Mouse (Mus musculus) stomach, embryonic 14.5 days (tissue): ENCODE data around the gene Gm17334. TPM values are rescaled to one million over a fixed set of nuclear protein-coding genes. Genes with fewer than 3 reads are reported as not detected.

ENCODE experiments used
- ATAC-seq: fragments of 200-750 bp; cut with Nextera tagmentation; 2 replicates; pipeline ENCODE4 v1.8.0; 2017; ENCODE audit warnings: low read depth, moderate TSS enrichment; ENCODE audit not compliant: insufficient number of reproducible peaks, insufficient read depth, low FRiP score
- H3K27ac ChIP-seq: fragments of 300-500 bp; sonication (generic); 2 replicates; pipeline ENCODE4 v1.5.1; 2014; ENCODE audit warnings: mild to moderate bottlenecking, low read length, moderate library complexity, mixed read lengths
- H3K27me3 ChIP-seq: fragments of 300-500 bp; sonication (generic); 2 replicates; pipeline ENCODE4 v1.6.1; 2014; ENCODE audit warnings: low read length, control low read depth, mixed read lengths; ENCODE audit not compliant: control insufficient read depth, insufficient read depth
- H3K36me3 ChIP-seq: fragments of 300-500 bp; sonication (generic); 2 replicates; pipeline ENCODE4 v1.6.1; 2014; ENCODE audit warnings: mild to moderate bottlenecking, control low read depth, low read length, moderate library complexity, mixed read lengths; ENCODE audit not compliant: control insufficient read depth, insufficient read depth
- H3K4me1 ChIP-seq: fragments of 300-500 bp; sonication (generic); 2 replicates; pipeline ENCODE4 v1.6.1; 2014; ENCODE audit warnings: low read length, control low read depth, mixed read lengths; ENCODE audit not compliant: control insufficient read depth, insufficient read depth
- H3K4me2 ChIP-seq: fragments of 300-500 bp; sonication (generic); replicated peaks from 2 replicates; pipeline ENCODE4 v1.6.1; 2014; ENCODE audit warnings: low read depth, low read length, control low read depth
- H3K4me3 ChIP-seq: fragments of 300-500 bp; sonication (generic); 2 replicates; pipeline ENCODE4 v1.5.1; 2014; ENCODE audit warnings: low read depth, low read length, control low read depth
- H3K9ac ChIP-seq: fragments of 300-500 bp; sonication (generic); replicated peaks from 2 replicates; pipeline ENCODE4 v1.6.1; 2014; ENCODE audit warnings: low read depth, mild to moderate bottlenecking, control low read depth, low read length, moderate library complexity, mixed read lengths
- H3K9me3 ChIP-seq: fragments of 300-500 bp; sonication (generic); 2 replicates; pipeline ENCODE4 v1.6.1; 2016; ENCODE audit warnings: low read depth, low read length, control low read depth; ENCODE audit not compliant: control insufficient read depth
- WGBS: fragments of 180-500 bp; shearing (Covaris S2); extraction: QIAGEN DNeasy Blood & Tissue Kit; methylation state at CpG from one replicate; pipeline ENCODE4 v1.1.7; 2014; 5-methylcytosine and 5-hydroxymethylcytosine counted together
- polyA plus RNA-seq: library from polyadenylated mRNA; unstranded; fragments of >200 nt; fragmentation: Nextera tagmentation; extraction: Ambion mirVana; gene quantifications from 2 replicates; pipeline ENCODE4 v1.2.1, GENCODE M21; 2014

The Gm17334 gene
- polyA plus RNA-seq, 1 experiment from 2014 or later = 0.46 TPM

DNA sequence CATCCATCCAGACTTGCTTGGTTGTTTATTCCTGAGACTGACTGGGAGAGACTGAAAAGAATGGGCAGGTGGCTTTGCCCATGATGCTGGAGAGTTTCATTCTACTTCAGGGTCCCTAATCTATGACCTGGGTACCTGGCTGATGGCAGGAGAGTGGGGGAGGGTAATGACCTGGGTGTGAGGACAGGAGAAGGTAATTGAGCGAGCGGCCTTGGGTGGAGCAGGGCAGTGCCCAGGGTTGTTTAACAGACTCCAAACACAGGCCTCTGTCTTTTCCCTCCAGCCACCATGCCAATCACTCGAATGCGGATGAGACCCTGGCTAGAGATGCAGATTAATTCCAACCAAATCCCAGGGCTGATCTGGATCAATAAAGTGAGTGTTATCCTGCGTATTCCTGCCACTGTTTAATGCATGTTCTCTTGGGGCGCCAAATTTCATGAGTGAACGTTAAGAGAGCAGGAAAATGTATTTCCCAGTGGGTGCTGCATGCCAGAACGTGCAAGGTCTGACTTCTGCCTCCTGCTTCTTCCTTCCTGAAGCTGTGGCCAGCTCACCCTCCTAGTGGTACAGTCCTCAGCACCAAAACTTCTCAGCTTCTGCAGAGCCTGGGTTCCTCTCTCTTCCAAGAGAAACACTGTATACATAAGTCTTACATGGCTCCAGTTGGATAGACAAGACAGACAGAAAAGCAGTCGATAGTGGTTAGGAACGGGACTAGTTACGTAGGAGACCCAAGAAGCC is 1.8 kb downstream of the Gm17334 start:
- no peak overlapping the region for H3K9ac ChIP-seq
- WGBS = 81% methylated on average over 11 of the region's 11 CpGs

DNA sequence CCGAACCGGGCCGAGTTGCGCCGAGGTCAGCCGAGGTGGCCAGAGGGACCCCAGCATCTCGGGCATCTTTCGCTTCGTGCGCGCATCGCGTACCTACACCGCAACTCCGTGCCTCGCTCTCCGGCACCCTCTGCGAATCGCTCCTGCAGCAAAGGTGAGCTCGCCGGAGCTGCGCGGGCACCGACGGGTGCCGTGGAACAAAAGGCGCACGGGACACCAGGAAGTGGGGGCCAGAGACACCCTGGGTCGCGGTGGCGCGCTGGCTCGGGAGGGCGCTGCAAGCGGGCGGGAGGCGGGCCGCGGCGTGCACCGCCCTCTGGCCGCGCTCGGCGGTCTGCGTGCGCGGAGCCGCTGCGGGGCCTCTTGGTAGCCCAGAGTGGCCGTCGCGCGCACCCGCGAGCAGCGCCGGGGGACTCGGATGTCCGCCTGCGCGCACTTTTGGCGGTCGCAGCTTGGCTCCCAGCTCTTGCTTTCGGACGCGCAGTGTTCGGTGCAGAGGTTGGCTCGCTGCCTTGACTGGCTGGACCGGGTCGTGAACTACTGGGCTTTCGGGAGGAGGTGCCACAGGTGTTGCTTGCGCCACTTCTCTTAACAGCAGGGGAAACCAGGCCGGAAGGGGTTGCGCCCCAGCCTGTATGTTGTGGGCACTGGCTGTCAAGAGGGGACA is 2.7 kb downstream of the Gm17334 start:
- Histone ChIP-seq H3K27ac (peak overlapping the region; percentile 77), H3K4me2 (peak overlapping the region; percentile 76), H3K9ac (peak overlapping the region; percentile 68), H3K9me3 (no peaks in the 10 kb centered on the region), H3K27me3 (no peaks in the 10 kb centered on the region), H3K4me3 (peak overlapping the region; percentile 86), H3K4me1 (0 out of 2 replicates have a peak, but pooled peaks cover 4% of the 10 kb centered on the region), H3K36me3 (peaks cover 20% of the 10 kb centered on the region; the same call in 1 of the 2 replicates)
- peak; percentile 71 for ATAC-seq
- WGBS = under 1% methylated on average over 75 of the region's 75 CpGs

More for the DNA sequence above, 1.8 kb downstream of the Gm17334 start:
- H3K4me1 ChIP-seq = 0 out of 2 replicates have a peak, but pooled peaks cover 4% of the 10 kb centered on the region
- peak overlapping the region; percentile 86 for H3K4me3 ChIP-seq
- H3K36me3 ChIP-seq = peaks cover 28% of the 10 kb centered on the region
- no peak overlapping the region for H3K27ac ChIP-seq
- H3K9me3 ChIP-seq = no peaks in the 10 kb centered on the region
- H3K27me3 ChIP-seq = no peaks in the 10 kb centered on the region
- peak overlapping the region; percentile 76 for H3K4me2 ChIP-seq
- no peak for ATAC-seq

DNA sequence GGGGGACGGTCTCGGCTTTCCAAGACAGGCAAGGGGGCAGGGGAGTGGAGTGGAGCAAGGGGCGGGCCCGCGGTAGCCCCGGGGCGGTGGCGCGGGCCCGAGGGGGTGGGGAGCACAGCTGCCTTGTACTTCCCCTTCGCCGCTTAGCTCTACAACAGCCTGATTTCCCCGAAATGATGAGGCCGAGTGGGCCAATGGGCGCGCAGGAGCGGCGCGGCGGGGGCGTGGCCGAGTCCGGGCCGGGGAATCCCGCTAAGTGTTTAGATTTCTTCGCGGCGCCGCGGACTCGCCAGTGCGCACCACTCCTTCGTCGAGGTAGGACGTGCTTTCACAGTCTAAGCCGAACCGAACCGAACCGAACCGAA is 3.2 kb downstream of the Gm17334 start, which contains the start of gene Irf1:
Gene Irf1 (plus strand): TSS at position 255 of the 365 bp plus-strand sequence.
- Histone ChIP-seq H3K4me3 (peak within 1 kb of the TSS; percentile 86), H3K9me3 (no peaks in the 10 kb centered on the region), H3K4me2 (peak within 1 kb of the TSS; percentile 76), H3K36me3 (peaks cover 17% of the 10 kb centered on the region; the same call in 1 of the 2 replicates), H3K27me3 (no peaks in the 10 kb centered on the region), H3K27ac (peak within 1 kb of the TSS; percentile 77), H3K9ac (peak within 1 kb of the TSS; percentile 68), H3K4me1 (0 out of 2 replicates have a peak, but pooled peaks cover 4% of the 10 kb centered on the region)
- peak; percentile 93 for ATAC-seq
- WGBS = under 1% methylated on average over 40 of the region's 40 CpGs

GRCm38 (mm10) chr11:53769185-53769576 is 3.8 kb downstream of the Gm17334 start:
- Histone ChIP-seq H3K4me2 (peak overlapping the region; percentile 76), H3K27me3 (no peaks in the 10 kb centered on the region), H3K9me3 (no peaks in the 10 kb centered on the region), H3K36me3 (peaks cover 11% of the 10 kb centered on the region; the same call in 1 of the 2 replicates), H3K4me3 (peak overlapping the region; percentile 86; the same call in 1 of the 2 replicates), H3K27ac (no peak overlapping the region), H3K9ac (no peak overlapping the region), H3K4me1 (peaks cover 10% of the 10 kb centered on the region; the same call in 1 of the 2 replicates)
- 48% methylated on average over 12 of the region's 12 CpGs for WGBS
- no peak for ATAC-seq

- Histone ChIP-seq H3K36me3 (peaks cover 6% of the 10 kb centered on the region; the same call in 1 of the 2 replicates), H3K9me3 (no peaks in the 10 kb centered on the region), H3K27ac (no peak overlapping the region), H3K27me3 (no peaks in the 10 kb centered on the region), H3K4me1 (peaks cover 14% of the 10 kb centered on the region; the same call in 1 of the 2 replicates), H3K9ac (no peak overlapping the region), H3K4me2 (no peak overlapping the region), H3K4me3 (no peak overlapping the region)
- 75% methylated on average over 13 of the region's 13 CpGs for WGBS
- no peak for ATAC-seq
Observed at GRCm38 (mm10) chr11:53768422-53769184, 4.4 kb downstream of the Gm17334 start.

DNA sequence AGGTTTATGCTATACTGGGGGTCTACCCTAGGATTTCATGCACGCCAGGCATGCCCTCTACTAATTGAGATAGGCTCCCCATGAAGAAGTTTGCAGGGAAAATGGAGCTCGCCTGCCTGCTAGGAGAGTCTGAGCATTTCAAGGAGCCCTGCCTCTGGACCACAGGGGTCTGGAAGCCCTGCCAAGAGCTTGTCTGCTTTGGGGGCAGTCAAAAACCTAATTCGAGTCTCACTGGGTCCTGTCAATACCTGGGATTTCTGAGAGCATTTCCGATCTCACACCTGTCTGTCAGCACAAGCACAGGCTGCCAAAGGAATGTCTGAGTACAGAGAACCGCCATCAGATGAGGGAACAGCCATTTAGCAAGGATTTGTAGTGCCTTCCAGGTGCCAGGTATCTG is 8.4 kb downstream of the Gm17334 start:
- no peaks in the 10 kb centered on the region for H3K27me3 ChIP-seq
- peaks cover 40% of the 10 kb centered on the region; the same call in 1 of the 2 replicates for H3K4me1 ChIP-seq
- H3K4me2 ChIP-seq = no peak overlapping the region
- H3K9ac ChIP-seq = no peak overlapping the region
- no peaks in the 10 kb centered on the region for H3K36me3 ChIP-seq
- H3K4me3 ChIP-seq = no peak overlapping the region
- ATAC-seq = no peak
- 62% methylated on average over 5 of the region's 5 CpGs for WGBS
- H3K9me3 ChIP-seq = no peaks in the 10 kb centered on the region
- peak overlapping the region; percentile 95 for H3K27ac ChIP-seq

DNA sequence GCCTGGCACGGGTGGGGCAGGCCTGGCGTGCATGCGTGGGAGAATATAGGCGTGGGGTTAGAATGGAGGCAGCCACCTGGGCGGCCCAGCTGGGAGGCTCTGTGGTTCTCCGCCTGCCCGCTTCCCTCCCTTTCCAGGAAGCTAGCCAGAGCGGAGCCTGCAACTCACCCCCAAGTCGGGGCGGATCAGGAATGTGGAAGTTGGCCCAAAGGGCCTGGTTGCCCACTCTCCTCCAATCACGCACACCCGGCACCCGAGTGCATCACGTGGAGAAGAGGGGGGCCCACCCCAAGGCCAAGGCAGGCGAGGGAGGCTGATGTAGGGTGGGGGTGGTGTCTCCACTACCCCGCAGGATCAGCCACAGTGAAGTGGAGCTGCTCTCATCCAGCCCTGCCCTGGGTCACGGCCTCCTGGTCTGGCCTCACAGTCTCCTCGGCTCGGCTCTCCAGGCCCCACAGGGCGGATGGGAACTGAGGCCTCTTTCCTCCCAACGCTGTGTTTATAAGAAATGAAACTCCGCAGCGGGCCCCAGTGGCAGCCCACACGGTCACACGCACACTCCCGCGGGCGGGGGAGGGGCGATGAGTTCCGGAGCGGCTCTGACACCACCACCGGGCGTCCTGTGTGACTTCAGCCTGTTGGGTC is 9.4 kb downstream of the Gm17334 start:
- peak overlapping the region; percentile 51 for H3K4me2 ChIP-seq
- H3K27ac ChIP-seq = peak overlapping the region; percentile 95
- no peaks in the 10 kb centered on the region for H3K36me3 ChIP-seq
- peak overlapping the region; percentile 31 for H3K4me3 ChIP-seq
- no peaks in the 10 kb centered on the region for H3K9me3 ChIP-seq
- H3K4me1 ChIP-seq = peaks cover 50% of the 10 kb centered on the region; the same call in 1 of the 2 replicates
- ATAC-seq = peak; percentile 80
- under 1% methylated on average over 32 of the region's 33 CpGs for WGBS
- peak overlapping the region; percentile 26; the same call in 1 of the 2 replicates for H3K9ac ChIP-seq
- no peaks in the 10 kb centered on the region for H3K27me3 ChIP-seq
